ENCODE assay signal across 7 mouse cellular contexts in the genomic region with DNA sequence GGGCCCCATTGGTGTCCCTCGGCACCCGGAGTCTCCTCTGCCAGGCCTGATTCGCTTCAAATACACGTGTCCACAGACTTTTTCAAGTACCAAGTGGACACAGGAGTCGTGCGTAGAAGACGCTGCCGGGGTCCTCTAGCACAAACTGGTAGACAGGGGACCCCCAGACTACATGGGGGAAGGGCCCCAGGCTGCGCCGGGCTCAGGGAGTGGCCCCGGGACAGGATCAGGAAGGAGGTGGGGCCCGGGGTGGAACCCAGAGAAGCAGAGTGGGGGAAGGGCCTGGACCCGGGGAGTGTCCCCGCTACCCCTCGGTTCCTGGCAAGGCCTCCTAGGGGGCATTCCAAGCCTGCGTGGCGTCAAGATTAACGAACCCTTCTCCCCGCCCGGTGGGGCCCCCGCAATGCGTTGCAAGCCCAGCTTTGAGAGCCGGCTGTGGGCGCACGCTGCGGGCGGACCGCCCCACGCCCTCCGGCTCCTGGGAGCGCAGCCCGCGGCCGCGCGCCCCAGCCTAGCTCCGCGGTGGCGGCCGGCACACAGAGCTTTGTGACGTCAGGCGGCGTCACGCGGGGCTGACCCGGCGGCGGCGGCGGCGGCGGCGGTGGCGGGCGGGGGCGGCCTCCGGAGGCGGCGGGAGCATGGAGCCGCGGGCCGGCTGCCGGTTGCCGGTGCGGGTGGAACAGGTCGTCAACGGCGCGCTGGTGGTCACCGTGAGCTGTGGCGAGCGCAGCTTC. TPM values are rescaled to one million over a fixed set of nuclear protein-coding genes. Genes with fewer than 3 reads are reported as not detected.
DNase-seq lines count a peak whose midpoint lies in the region; ATAC-seq and TF ChIP-seq lines count a peak whose summit lies in the region.

A gene (plus strand): TSS at position 602 of the 734 bp plus-strand sequence.

- H3K4me2 ChIP-seq in limb, embryonic 14.5 days (replicated peaks; ENCODE audit: low read depth, low read length, severe bottlenecking): peak within 1 kb of the TSS; percentile 84
- H3K4me2 ChIP-seq in midbrain, embryonic 15.5 days: peak within 1 kb of the TSS; percentile 99

- peaks cover 32% of the 10 kb centered on the region for H3K4me1 ChIP-seq in heart, adult 2 months (ENCODE audit: control insufficient read depth, insufficient read depth, low read length)
- H3K4me1 ChIP-seq in kidney, adult 2 months (ENCODE audit: control insufficient read depth, insufficient read depth, low read length): peaks cover 10% of the 10 kb centered on the region; the same call in 1 of the 2 replicates
- H3K4me1 ChIP-seq in limb, embryonic 14.5 days (ENCODE audit: control insufficient read depth, insufficient read depth, low read length): peaks cover 37% of the 10 kb centered on the region
- peaks cover 41% of the 10 kb centered on the region for H3K4me1 ChIP-seq in midbrain, embryonic 15.5 days

- peak; percentile 93 for DNase-seq in adrenal gland, adult 2 months
- peak; percentile 79 for DNase-seq in embryo, embryonic 9.5 days (ENCODE audit: extremely low spot score)
- peak; percentile 93 for DNase-seq in heart, adult 2 months
- peak; percentile 86 for DNase-seq in kidney, adult 2 months
- peak; percentile 55 for DNase-seq in limb, embryonic 14.5 days (ENCODE audit: low spot score)
- DNase-seq in spleen, adult 18-20 months: peak; percentile 50 to 73

- no peaks in the 10 kb centered on the region for H3K27me3 ChIP-seq in heart, adult 2 months (ENCODE audit: control insufficient read depth, insufficient read depth, low read length)
- no peaks in the 10 kb centered on the region for H3K27me3 ChIP-seq in kidney, adult 2 months (replicated peaks; ENCODE audit: control insufficient read depth, insufficient read depth, low read length)
- H3K27me3 ChIP-seq in limb, embryonic 14.5 days (ENCODE audit: control insufficient read depth, insufficient read depth, low read length): no peaks in the 10 kb centered on the region
- H3K27me3 ChIP-seq in midbrain, embryonic 15.5 days (replicated peaks): peaks cover 14% of the 10 kb centered on the region

- intact Hi-C loops in heart, adult 2 months (cut with DNase I): loop anchor here (1.0 to 2.0 kb wide), 3 partner anchors 25 to 141 kb away; a partner anchor contains a TSS

- peak within 1 kb of the TSS; percentile 99 for H3K27ac ChIP-seq in heart, adult 2 months
- peak within 1 kb of the TSS; percentile 97 for H3K27ac ChIP-seq in kidney, adult 2 months (ENCODE audit: insufficient read depth, low read depth, low read length)
- H3K27ac ChIP-seq in limb, embryonic 14.5 days (replicated peaks; ENCODE audit: low read depth, low read length): peak within 1 kb of the TSS; percentile 63
- peak within 1 kb of the TSS; percentile 43 for H3K27ac ChIP-seq in midbrain, embryonic 15.5 days

- peaks cover 3% of the 10 kb centered on the region for H3K36me3 ChIP-seq in heart, adult 2 months (ENCODE audit: control insufficient read depth, insufficient read depth, low read length)
- no peaks in the 10 kb centered on the region for H3K36me3 ChIP-seq in kidney, adult 2 months (ENCODE audit: control insufficient read depth, insufficient read depth, low read length)
- H3K36me3 ChIP-seq in limb, embryonic 14.5 days (ENCODE audit: control insufficient read depth, insufficient read depth, low read length): no peaks in the 10 kb centered on the region
- no peaks in the 10 kb centered on the region for H3K36me3 ChIP-seq in midbrain, embryonic 15.5 days (replicated peaks)

- no peak for TF ChIP-seq CTCF in heart, adult 2 months (IDR thresholded peaks at IDR 0.05)
- TF ChIP-seq CTCF in kidney, adult 2 months (conservative IDR thresholded peaks at IDR 0.05; ENCODE audit: insufficient read depth, insufficient read length, low read depth, low read length): no peak

- peak; percentile 66 for TF ChIP-seq POLR2A in heart, adult 2 months (IDR thresholded peaks at IDR 0.05; ENCODE audit: insufficient read depth, low read depth, low read length)
- TF ChIP-seq POLR2A in kidney, adult 2 months (IDR thresholded peaks at IDR 0.05; ENCODE audit: low read depth, low read length): no peak
- peak; percentile 70; the same call in 1 of the 2 replicates for TF ChIP-seq POLR2A in limb, embryonic 14.5 days (IDR thresholded peaks at IDR 0.05; ENCODE audit: borderline replicate concordance, extremely low read depth, insufficient read depth, insufficient read length)

- H3K79me2 ChIP-seq in heart, adult 2 months (replicated peaks; ENCODE audit: control insufficient read depth, insufficient read depth, low read length): no peaks in the 10 kb centered on the region

- no peaks in the 10 kb centered on the region for H3K9me3 ChIP-seq in limb, embryonic 14.5 days (ENCODE audit: control insufficient read depth, low read length)
- no peaks in the 10 kb centered on the region for H3K9me3 ChIP-seq in midbrain, embryonic 15.5 days

- H3K9ac ChIP-seq in heart, adult 2 months (ENCODE audit: low read depth, low read length): peak within 1 kb of the TSS; percentile 99
- peak within 1 kb of the TSS; percentile 80 for H3K9ac ChIP-seq in limb, embryonic 14.5 days (ENCODE audit: low read depth, low read length, severe bottlenecking)
- peak within 1 kb of the TSS; percentile 75 for H3K9ac ChIP-seq in midbrain, embryonic 15.5 days

- H3K4me3 ChIP-seq in heart, adult 2 months: peak within 1 kb of the TSS; percentile 86
- peak within 1 kb of the TSS; percentile 83 for H3K4me3 ChIP-seq in kidney, adult 2 months (ENCODE audit: insufficient read depth, low read depth, low read length)
- H3K4me3 ChIP-seq in limb, embryonic 14.5 days (replicated peaks; ENCODE audit: low read length): peak within 1 kb of the TSS; percentile 70
- peak within 1 kb of the TSS; percentile 61 for H3K4me3 ChIP-seq in midbrain, embryonic 15.5 days

- 0 out of 2 replicates have a peak, but pooled peaks have one; percentile 39 for TF ChIP-seq EP300 in heart, adult 2 months (IDR thresholded peaks at IDR 0.05; ENCODE audit: insufficient read depth, low read depth, low read length)

- peak; percentile 82 for ATAC-seq in limb, embryonic 14.5 days (ENCODE audit: low FRiP score, low read depth)
- ATAC-seq in midbrain, embryonic 15.5 days (replicated peaks): peak; percentile 80

- WGBS in heart, adult 2 months: under 1% methylated on average over 65 of the region's 72 CpGs
- WGBS in kidney, adult 2 months: 1% methylated on average over 70 of the region's 72 CpGs
- WGBS in limb, embryonic 14.5 days: under 1% methylated on average over 31 of the region's 72 CpGs
- under 1% methylated on average over 65 of the region's 72 CpGs for WGBS in midbrain, embryonic 15.5 days

RNA-seq across cellular contexts. Expression of the gene that starts here (rescaled TPM):
- 10 to 100 TPM in 1 of 2 experiments, 1 to 10 TPM in 1; 8.9 to 16.1 TPM for total RNA-seq in adrenal gland, adult 2 months (2021)
- 19.6 and 24.4 TPM in 2 replicates for polyA plus RNA-seq in adrenal gland, adult 2 months (2012; rRNA removed)
- total RNA-seq in heart, adult 2 months (2021): 10 to 100 TPM in 1 of 2 experiments, 1 to 10 TPM in 1; 8.9 to 10.2 TPM
- polyA plus RNA-seq in heart, adult 2 months (2012; rRNA removed): 6.8 and 7.5 TPM in 2 replicates
- polyA plus RNA-seq in kidney, adult 2 months (2012; rRNA removed): 7.9 and 8.0 TPM in 2 replicates
- 9.5 and 10.6 TPM in 2 replicates for polyA plus RNA-seq in limb, embryonic 14.5 days (2012; rRNA removed)
- 13.1 and 14.1 TPM in 2 replicates for polyA plus RNA-seq in limb, embryonic 14.5 days (2014; fragmentation: Nextera tagmentation; extraction: Ambion mirVana)
- 5.2 and 5.3 TPM in 2 replicates for polyA plus RNA-seq in midbrain, embryonic 15.5 days (2015; fragmentation: Nextera tagmentation; extraction: Ambion mirVana)

Comparison
In these comparisons a context has a peak if more than half of its experiments do, and no peak if none do; other contexts are left out.
1. Peak in every context shown above with its lines: DNase-seq, ATAC-seq, H3K4me3 ChIP-seq and H3K27ac ChIP-seq.
2. H3K27ac ChIP-seq: peak in every context shown above with its lines; median percentile 99 in heart, adult 2 months; 97 in kidney, adult 2 months; 63 in limb, embryonic 14.5 days; 43 in midbrain, embryonic 15.5 days.